Mouse (Mus musculus) cerebellum, adult 9-10 months (tissue): ENCODE results near the gene Nkapd1.
A peak's percentile ranks its signal among the peaks of the same experiment; 100 is the strongest.
"Not testable (repeated sequence)": the region's sequence is repeated elsewhere in the genome, so short reads cannot be mapped to it uniquely, and the experiment has no call there.

Experiments used
- DNase-seq: peaks from one replicate; pipeline ENCODE4 v3.0.0; 2022

Nkapd1 gene

DNA sequence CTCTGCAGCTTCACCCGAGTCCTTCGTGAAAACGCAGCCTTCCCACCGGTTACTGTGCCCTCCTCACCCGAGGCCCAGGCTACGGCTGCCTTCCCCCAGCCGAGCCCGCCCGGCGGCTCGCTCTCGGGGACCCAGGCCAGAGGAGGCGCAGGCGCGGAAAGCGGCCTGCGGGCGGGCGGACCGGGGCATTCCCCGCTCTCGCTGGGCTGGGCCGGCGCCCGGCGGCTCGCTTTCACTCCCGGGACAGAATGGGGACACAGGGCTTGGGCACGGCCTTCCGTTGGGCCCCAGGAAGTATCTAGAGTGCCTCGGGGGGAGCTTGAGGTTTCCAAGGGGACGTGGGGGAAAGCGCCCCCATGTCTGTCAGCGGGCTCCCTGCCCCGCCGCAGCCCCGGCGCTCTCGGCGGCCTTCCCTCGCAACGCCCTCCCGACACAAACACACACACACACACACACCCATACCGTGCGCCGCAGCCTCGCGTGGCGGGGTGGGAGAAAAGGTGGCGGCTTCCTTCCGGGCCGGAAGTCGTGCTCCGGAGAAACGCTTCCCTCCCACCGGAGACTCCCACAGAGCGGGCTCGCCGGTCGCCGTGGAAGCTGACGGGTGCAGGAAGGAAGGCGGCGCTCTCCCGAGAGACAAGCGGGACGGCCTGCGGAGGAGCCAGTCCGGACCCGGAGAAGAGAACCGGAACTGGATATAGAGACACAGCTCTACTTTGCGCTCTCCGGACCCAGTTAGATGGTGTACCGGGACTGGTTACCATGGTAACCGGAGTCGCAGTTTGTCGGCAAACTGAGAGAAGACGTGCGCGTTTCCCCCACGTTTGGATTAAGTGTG, at the start of gene Nkapd1, which contains the start of gene Pih1d2:
Gene Nkapd1, minus strand, starts transcription at position 699 of the 838 bp plus-strand sequence.
Gene Pih1d2, plus strand, starts transcription at position 556 of the 838 bp plus-strand sequence.
- peak; percentile 93 for DNase-seq

DNA sequence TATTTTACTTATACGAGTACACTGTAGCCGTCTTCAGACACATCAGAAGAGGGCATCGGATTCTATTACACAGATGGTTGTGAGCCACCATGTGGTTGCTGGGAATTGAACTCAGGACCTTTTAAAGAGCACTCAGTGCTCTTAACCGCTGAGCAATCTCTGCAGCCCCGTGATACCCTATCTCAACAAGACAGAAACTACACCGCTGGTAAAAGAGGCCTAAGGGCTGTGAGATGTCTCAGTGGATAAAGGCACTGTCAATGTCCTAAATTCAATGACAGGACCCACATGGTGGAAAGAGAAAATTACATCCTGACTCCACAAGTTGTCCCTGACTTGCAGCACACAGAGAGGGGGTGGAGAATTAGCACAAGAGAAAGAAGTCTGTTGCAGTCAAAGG, 49.2 kb upstream of the Nkapd1 start:
- no peak for DNase-seq

DNA sequence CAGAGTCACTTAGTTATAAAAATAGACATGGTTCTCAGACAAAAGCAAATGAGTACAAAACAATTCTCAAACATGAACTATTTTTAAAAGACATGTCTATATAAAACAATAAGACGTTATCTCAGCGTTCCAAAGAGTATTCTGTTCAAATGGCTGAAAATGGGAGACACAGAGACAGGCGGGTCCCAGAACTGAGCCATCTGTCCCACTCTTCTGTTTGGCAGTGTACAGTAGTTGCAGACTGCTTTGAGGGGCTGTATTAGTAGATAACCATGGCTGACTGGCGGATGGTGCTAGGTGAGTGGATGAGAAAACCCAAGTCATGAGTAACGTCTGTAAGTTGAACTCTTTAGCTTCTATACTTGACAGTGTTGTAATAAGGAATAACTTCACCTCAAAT, 47.6 kb upstream of the Nkapd1 start:
- DNase-seq, result no peak

DNA sequence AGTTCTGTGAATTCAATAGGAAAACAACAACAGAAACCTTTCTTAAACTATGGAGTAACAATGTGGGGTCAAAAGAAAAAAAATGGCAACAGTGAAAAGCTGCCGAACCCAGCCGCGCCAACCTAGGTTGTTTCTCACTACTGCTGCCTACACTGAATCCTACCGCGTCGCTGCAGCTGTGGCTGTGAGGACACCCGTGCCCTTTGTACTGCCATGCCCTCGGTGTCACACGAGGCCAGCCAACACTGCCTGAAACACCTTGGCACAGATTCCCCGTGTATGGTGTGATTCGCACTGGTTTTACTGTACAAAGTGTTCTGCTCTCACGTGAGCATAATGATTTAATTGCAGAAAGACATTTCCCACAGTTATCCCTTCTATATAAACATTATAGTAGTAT, 43.2 kb upstream of the Nkapd1 start:
- DNase-seq, result peak; percentile 41

DNA sequence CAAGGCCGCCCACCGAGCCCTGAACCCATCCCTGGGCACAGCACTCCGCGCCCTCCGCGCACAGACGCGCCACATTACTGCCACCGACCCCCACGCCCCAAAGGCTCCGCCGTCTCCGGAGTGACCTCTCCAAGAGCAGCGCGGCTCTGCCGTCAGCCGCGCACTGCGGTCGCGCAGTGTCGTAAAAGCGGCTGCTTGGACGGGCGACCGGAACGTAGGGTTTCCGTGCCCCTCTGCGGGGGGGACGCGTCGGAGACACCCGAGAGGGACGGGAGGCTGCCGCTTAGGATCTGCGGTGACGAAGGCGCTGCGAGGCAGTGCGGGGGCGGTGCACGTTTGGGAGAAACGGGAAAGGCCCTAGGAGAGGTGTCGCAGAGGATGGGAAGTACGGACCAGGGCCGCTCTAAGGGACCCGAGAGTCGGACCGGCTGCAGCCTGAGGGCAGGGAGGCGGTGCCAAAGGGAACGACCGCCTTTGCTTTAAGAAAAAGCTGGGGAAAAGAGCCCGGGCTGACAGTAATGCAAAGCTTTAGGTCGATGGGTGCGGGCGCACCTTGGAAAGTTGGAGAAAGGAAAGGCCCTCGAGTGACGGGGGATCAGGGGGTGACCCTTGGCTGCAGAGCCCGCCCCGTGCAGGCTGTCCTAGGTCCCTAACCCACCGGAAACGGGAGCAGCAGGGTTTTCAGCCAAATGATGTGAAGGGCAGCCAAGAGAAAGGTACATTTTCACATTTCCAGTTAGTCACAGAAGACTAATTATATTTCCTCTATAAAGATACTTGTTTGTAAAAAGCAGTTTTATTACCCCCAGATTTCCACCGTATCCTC, 42.3 kb upstream of the Nkapd1 start, which contains the start of gene Dlat:
Gene Dlat, minus strand, starts transcription at position 389 of the 826 bp plus-strand sequence.
- DNase-seq, result peak; percentile 90

DNA sequence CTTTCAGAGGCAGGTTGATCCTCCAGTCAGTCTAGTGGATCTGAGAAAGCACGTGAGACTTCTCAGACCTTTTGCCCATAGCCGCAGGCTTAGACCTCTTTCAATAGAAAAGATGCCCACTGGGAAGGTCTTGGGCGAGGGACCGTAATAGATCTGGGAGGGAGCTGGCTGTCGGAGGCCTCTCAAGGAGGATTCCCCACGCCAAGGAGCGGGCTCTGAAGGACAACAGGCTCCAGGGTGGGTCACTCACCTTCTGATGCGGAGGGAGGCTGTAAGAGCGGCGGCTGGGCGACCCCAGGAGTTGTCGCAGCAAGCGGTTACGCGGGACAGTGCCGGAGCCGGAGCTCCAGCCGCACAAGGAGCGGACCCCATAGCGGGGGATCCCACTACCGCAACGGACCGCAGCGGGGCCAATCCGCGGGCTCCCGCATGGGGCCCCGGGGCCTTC, 41.7 kb upstream of the Nkapd1 start:
- DNase-seq, result no peak

DNA sequence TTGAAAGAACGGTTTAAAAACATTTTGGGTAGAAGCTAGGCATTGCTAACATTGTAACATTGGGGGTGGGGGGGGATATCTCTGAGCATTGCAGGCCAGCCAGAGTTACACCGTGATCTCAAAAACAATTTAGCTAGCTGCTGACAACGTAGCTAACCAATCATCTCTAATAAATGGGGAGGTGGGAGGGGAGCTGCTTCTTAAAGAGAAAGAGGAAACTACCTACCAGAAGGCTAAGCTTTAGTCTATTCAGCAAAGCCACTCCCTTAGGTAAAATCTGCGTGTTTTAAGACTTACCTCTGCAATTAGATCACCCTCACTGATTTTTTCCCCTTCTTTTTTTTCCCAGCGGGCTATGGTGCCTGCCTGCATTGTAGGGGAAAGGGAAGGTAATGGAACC, 41.1 kb upstream of the Nkapd1 start:
- no peak for DNase-seq

DNA sequence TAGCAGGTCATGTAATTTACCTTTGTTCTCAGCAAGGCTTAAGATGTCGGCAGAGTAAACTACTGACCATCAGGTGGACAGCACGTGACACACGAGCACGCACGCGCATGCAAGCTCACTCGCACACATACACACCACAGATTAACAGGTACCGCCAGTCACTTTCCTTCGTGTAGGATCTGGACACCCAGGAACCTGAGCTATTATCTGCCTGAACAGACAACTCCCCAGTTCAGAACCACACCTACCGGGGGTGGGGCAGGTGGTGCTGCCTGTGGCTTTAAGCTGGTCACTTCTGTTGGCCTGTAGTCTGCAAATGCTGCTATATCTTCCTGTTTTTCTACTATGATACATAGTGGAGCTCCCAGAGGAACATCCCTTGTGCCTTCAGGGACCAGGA, 33.2 kb upstream of the Nkapd1 start:
- DNase-seq, result no peak

DNA sequence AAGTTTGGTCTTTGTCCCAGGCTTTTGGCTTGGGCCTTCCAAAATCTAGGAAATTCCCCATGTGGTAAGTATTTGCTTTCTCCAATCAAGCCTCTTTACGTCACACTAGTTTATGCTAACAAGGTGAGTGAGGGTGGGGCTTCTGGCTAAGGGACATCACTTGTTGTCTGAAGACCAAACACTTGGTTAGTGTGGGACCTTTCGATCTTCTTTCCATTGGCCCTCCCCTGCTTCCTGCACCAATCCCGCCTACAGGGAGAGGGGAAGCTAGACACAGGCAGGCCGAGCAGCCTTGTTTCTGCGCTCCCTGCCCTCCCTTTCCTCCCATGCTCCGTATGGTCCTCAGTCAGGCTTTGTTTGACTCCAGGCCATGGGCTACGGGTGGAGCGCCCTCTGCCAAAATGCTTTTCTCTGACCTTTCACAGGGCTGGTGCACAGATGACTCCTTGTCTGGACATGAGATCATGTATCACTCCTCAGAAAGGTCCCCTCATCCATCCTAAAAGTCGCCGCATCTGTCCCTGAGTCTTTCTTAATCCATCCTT, 29.6 kb upstream of the Nkapd1 start:
- no peak for DNase-seq

DNA sequence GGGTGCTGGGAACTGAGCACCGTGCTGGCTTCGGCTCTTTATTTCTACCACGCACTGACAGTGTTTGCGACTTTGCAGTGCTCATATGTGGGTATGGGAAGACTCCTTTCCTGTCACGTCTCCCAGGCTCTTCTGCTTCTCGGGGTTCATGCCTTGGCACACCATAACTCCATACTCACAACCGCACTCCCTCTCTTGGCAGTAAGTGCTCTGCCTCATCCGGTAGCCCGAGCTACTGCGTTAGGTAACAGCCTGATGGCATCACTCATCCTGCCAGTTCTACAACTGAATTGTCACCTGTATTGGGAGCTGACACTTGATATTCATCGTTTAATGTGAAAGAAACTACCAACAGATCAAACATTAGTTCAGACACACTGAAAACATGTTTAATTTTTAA, 17.0 kb upstream of the Nkapd1 start:
- no peak for DNase-seq

DNA sequence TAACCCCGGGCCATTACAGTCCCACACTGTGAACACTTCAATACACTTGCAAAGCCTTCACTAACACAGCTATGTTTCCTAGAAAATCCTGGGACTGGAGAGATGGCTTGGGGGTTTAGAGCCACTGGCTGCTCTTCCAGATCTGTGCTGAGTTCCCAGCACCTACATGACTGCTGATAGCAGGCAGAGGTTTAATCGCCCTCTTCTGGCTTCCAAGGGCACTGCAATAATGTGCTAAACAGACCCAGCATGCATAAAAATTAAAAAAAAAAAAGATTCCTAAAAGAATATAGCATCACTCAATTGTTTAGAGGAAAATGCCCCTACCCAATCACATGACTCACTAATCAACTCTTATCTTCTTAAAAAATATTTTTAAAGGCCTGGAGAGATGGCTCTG, 15.8 kb upstream of the Nkapd1 start:
- DNase-seq, result no peak

DNA sequence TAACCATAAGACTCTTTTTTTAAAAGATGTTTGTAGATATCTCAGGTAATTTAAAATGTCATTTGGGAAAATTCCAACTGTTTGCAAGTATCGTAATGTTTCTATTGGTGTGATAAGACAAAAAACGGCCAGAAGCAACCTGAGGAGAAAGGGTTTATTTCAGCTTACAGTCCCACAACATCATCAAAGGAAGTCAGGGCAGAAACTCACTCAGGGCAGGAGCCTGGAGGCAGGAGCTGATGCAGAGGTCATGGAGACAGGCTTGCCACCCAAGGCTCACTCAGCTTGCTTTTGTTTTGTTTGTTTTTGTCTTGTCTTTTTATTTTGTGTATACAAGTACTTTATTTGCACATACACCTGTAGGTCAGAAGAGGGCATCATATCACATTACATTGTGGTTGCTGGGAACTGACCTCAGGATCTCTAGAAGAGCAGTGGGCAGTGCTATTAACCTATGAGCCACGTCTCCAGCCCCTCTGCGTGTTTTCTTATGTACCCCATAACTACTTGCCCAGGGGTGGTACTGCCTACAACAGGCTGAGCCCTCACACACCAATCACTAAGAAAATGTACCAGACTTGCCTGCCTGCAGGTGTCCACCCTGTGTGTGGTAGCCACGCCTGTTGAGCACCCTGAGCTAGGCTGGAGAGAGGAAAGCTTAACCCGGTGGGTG, 14.9 kb upstream of the Nkapd1 start:
- no peak for DNase-seq

DNA sequence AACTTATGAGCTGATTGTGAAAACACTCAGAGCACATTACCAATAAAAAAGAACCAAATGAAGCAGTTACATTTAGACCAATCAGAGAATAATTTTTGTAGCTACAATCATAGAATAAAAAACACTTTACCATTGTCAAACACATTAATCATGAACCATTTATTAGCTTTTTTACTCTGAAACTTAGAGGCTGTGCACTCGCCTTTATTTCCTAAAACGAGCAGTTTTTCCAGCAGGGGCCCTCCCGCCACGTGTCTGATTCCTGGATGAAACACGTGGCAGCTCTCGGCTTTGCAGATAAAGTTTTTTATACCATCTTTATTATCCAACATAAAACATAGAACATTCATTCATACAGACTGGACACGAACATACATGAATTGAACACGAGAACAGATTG, 13.6 kb upstream of the Nkapd1 start:
- not testable (repeated sequence) for DNase-seq

DNA sequence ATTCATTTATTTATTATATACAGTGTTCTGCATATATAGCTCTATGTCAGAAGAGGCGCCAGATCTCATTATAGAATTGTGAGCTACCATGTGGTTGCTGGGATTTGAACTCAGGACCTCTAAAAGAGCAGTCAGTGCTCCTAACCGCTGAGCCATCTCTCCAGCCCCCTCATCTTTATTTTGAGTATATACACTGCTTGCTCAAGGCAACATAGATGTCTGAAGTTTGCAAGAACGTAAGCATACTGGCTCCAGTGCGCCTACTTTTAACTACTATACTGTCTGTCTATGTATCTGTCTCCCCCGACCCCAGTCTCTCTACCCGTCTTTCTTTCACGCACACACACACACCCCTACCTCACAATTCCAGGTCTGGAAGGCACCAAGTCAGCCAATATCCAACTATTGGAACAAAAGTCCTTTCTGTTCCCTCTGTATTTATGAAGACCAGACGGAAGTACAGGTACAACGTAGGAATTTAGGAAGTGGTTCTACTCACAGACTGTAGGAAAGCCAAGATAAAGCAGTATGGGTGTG, 598 bp upstream of the Nkapd1 start:
- DNase-seq, result no peak

DNA sequence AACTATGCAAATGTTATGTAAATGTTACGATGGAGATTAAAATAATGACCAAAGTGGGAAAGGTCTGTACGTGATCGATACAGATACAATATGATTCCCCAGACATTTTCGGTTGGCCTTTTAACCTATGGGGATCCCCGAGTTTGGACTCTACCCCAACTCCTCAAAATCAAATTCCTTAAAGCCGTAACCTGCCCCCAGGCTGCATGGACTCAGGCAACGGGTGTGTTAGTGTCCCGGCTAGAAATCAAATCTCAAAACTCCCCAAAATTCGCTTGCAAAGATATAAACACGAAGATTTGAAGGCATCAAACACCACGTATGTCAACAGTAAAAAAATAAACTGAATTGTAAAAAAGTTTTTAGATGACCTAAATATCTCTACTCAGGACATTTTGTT, 1.1 kb downstream of the Nkapd1 start:
- no peak for DNase-seq

DNA sequence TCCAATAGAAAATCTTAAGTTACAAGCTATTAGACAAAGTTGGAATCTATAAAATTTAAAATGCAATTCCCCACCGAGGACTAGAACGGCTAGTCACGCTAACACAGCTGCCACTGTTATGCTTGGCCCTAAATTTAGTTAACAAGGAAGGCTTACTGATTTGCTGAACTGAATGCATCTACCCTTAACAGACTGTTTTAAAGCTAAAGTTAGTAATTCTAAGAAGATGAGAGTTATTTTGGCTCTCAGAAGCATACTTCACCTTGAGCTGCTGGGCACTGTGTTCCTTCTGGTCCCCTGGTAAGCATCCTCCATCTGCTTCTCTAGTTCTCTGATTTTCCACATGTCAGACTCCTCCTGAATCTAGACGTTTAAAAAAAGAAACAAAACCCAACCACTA, 5.1 kb downstream of the Nkapd1 start:
- DNase-seq, result no peak

DNA sequence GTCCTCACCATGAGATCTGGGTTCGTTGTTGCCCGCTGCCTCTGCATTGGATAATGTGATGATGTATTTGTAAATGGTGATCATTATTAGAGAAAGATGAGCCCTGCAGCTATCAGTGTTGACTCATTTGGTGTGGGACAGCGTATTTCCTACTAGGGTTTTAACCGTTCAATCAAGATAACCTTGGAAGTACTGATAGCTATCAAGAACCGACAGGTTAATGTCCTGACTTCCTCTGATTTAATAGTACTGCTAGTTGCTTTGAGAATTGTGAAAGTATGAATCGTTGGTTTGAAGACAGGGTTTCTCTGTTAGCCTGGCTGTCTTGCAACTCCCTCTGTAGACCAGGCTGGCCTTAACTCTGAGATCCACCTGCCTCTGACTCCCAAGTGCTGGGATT, 12.9 kb downstream of the Nkapd1 start:
- no peak for DNase-seq

DNA sequence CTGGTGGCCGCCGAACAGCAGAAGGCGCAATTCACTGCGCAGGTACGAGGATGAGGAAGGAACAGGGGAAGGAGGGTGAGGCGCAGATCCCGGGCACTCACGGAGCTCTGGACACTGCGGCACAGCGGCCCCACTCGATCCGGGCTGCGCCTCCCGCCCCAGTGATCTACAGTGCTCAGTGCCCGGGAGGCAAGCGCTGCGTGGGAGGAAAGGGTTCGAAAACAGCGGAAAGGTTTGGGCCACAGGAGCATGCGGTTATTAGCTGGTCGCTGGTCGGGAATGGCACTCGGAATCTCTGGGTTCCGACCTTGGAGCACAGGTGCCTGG, 13.3 kb downstream of the Nkapd1 start:
- no peak for DNase-seq

DNA sequence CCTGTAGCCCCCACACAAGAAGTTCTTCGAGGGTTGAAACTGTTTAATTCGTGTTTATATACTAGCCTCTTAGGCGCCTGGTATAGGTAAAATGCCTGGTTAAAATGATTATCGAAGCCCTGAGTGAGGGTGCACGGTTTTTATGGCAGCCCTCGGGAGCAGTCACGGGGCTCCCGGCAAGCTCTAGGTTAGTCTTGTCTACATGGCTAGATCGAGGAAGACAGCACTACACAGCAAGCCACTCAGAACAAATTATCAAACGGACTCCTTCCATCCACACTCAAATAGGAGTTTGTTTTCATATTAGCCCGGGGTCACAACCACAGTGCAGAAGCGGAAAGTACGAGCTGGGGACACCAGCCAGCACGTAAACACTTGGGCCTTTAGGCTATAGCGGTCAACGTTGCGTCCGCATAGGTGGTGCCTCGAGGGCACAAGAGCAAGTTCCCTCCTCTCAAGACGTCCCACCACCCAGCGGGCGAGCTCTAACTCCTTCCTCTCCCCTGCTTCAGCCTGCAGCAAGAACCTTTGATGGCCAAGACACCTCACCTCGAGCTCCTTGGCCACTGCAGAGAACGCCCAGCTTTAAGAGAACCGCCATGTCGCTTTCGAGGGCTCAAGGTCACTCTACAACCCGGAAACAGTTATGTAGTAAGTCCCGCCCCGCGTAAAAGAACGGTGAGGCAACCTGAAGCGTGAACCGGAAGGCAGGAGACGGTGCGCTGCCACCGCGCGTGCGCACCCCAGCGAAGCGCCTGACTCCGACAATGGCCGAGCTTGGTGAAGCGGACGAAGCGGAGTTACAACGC, 13.9 kb downstream of the Nkapd1 start, which contains the start of the genes Sdhd and Timm8b:
Gene Sdhd, minus strand, starts transcription at position 624 of the 809 bp plus-strand sequence.
Gene Timm8b, plus strand, starts transcription at position 722 of the 809 bp plus-strand sequence.
- peak; percentile 96 for DNase-seq

DNA sequence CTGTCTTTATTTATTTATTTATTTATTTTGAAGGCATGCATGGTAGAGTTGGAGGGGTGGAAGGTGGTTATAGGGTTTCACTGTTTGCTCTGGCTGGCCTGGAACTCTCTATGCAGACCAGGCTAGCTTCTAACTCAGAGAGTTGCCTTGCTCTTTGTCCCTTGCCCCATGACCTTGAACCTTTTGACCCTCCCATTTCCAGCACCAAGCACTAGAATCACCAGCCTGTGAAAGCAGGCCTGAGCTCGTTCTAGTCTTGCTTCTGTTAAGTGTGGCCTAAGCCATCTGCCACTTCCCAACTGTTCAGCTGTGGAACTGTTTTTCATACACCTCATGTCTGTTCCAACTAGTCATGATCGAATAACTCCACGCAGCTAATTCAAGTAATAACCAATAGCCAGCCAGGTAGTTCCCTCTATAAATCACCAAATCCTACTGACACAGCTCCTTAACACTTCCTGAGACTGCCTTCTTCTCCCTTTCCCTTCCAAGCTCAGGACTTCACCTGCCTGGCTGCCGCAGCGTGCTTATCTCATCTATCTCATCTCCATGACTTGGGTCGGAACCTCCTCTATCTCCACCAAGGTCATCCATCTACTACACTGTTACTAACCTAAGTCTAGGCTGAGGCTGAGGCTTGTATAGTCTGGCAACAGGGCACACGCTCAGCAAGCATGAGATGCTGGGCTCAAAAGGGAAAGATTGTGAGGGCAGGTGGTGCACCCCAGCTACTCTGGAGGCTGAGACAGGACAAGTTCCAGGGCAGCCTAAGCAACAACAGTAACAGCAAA, 15.0 kb downstream of the Nkapd1 start:
- DNase-seq, result no peak

DNA sequence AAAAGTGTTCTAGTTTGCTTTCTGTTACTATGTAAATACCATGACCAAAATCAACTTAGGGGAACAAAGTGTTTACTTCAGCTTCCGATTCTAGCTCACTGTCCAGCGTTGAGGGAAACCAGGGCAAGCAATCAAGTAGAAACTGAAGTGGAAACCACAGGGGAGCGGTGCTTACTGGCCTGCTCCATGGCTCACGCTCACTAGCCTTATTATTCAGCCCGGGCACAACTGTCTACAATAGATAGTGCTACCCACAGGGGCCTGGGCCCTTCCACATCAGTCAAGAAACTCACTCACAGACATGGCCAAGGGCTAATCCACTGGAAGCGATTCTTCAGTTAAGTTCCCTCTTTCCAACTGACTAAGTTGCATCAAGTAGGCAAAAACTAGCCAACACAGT, 15.7 kb downstream of the Nkapd1 start:
- no peak for DNase-seq
